Mouse (Mus musculus) forebrain, embryonic 16.5 days (tissue): ENCODE results near the gene Tapbpl. TPM values are rescaled to one million over a fixed set of nuclear protein-coding genes. Genes with fewer than 3 reads are reported as not detected.

ENCODE experiments used
- ATAC-seq: fragments of 200-750 bp; cut with Nextera tagmentation; 2 replicates; pipeline ENCODE4 v1.8.0; 2017; ENCODE audit warnings: mild to moderate bottlenecking, moderate library complexity
- H3K27ac ChIP-seq: fragments of 300-500 bp; sonication (generic); 2 replicates; pipeline ENCODE4 v1.5.1; 2014; ENCODE audit warnings: low read length, control low read depth
- H3K27me3 ChIP-seq: fragments of 300-500 bp; sonication (generic); replicated peaks from 2 replicates; pipeline ENCODE4 v1.6.1; 2014; ENCODE audit warnings: low read length; ENCODE audit not compliant: control insufficient read depth, insufficient read depth
- H3K36me3 ChIP-seq: fragments of 300-500 bp; sonication (generic); 2 replicates; pipeline ENCODE4 v1.6.1; 2014; ENCODE audit not compliant: control insufficient read depth, insufficient read depth
- H3K4me1 ChIP-seq: fragments of 300-500 bp; sonication (generic); replicated peaks from 2 replicates; pipeline ENCODE4 v1.6.1; 2014; ENCODE audit warnings: low read length; ENCODE audit not compliant: control insufficient read depth, insufficient read depth
- H3K4me2 ChIP-seq: fragments of 300-500 bp; sonication (generic); 2 replicates; pipeline ENCODE4 v1.6.1; 2014; ENCODE audit warnings: mild to moderate bottlenecking, low read length, control low read depth
- H3K4me3 ChIP-seq: fragments of 300-500 bp; sonication (generic); replicated peaks from 2 replicates; pipeline ENCODE4 v1.5.1; 2014; ENCODE audit warnings: mild to moderate bottlenecking, low read length, control low read depth
- H3K9ac ChIP-seq: fragments of 300-500 bp; sonication (generic); replicated peaks from 2 replicates; pipeline ENCODE4 v1.6.1; 2014; ENCODE audit warnings: low read depth, low read length, control low read depth
- H3K9me3 ChIP-seq: fragments of 300-500 bp; sonication (generic); 2 replicates; pipeline ENCODE4 v1.6.1; 2016; ENCODE audit warnings: low read length; ENCODE audit not compliant: control insufficient read depth
- WGBS: fragments of 180-500 bp; shearing (Covaris S2); extraction: QIAGEN DNeasy Blood & Tissue Kit; methylation state at CpG from one replicate; pipeline ENCODE4 v1.1.7; 2014; 5-methylcytosine and 5-hydroxymethylcytosine counted together
- polyA plus RNA-seq: library from polyadenylated mRNA; unstranded; fragments of >200 nt; fragmentation: Nextera tagmentation; extraction: Ambion mirVana; gene quantifications from 2 replicates; pipeline ENCODE4 v1.2.1, GENCODE M21; 2015

Gene Tapbpl
- polyA plus RNA-seq, 1 experiment from 2014 or later: 4.5 TPM

- no peak for ATAC-seq
Measured at GRCm38 (mm10) chr6:125244551-125244950, 12.9 kb upstream of the Tapbpl start.

GRCm38 (mm10) chr6:125241566-125241965 is 9.9 kb upstream of the Tapbpl start:
- H3K9me3 ChIP-seq: no peaks in the 10 kb centered on the region
- H3K9ac ChIP-seq: no peak overlapping the region
- 84% methylated on average over 8 of the region's 8 CpGs for WGBS
- no peaks in the 10 kb centered on the region for H3K36me3 ChIP-seq
- no peaks in the 10 kb centered on the region for H3K27me3 ChIP-seq
- H3K27ac ChIP-seq: no peak overlapping the region
- no peak for ATAC-seq
- no peak overlapping the region for H3K4me3 ChIP-seq
- H3K4me1 ChIP-seq: no peaks in the 10 kb centered on the region
- no peak overlapping the region for H3K4me2 ChIP-seq

More at GRCm38 (mm10) chr6:125244551-125244950, 12.9 kb upstream of the Tapbpl start:
- no peak overlapping the region for H3K4me2 ChIP-seq
- no peak overlapping the region for H3K27ac ChIP-seq
- H3K4me1 ChIP-seq: no peaks in the 10 kb centered on the region
- H3K27me3 ChIP-seq: no peaks in the 10 kb centered on the region
- 35% methylated on average over 1 of the region's 1 CpGs for WGBS
- no peak overlapping the region for H3K9ac ChIP-seq
- H3K36me3 ChIP-seq: no peaks in the 10 kb centered on the region
- no peak overlapping the region for H3K4me3 ChIP-seq
- H3K9me3 ChIP-seq: no peaks in the 10 kb centered on the region

- no peak for ATAC-seq
Measured at GRCm38 (mm10) chr6:125240617-125241016, 9.0 kb upstream of the Tapbpl start.

GRCm38 (mm10) chr6:125239547-125239946 is 7.9 kb upstream of the Tapbpl start:
- no peaks in the 10 kb centered on the region for H3K27me3 ChIP-seq
- no peak for ATAC-seq
- 90% methylated on average over 5 of the region's 5 CpGs for WGBS

More at GRCm38 (mm10) chr6:125240617-125241016, 9.0 kb upstream of the Tapbpl start:
- Histone ChIP-seq H3K27me3 (no peaks in the 10 kb centered on the region), H3K36me3 (no peaks in the 10 kb centered on the region), H3K9me3 (no peaks in the 10 kb centered on the region), H3K4me3 (no peak overlapping the region), H3K27ac (no peak overlapping the region), H3K4me2 (no peak overlapping the region), H3K4me1 (no peaks in the 10 kb centered on the region), H3K9ac (no peak overlapping the region)
- WGBS: 90% methylated on average over 5 of the region's 5 CpGs

GRCm38 (mm10) chr6:125238396-125238795 is 6.7 kb upstream of the Tapbpl start:
- no peak for ATAC-seq
- no peaks in the 10 kb centered on the region for H3K9me3 ChIP-seq
- H3K27me3 ChIP-seq: no peaks in the 10 kb centered on the region
- H3K4me1 ChIP-seq: no peaks in the 10 kb centered on the region
- no peak overlapping the region for H3K27ac ChIP-seq
- no peak overlapping the region for H3K9ac ChIP-seq
- H3K36me3 ChIP-seq: no peaks in the 10 kb centered on the region
- no peak overlapping the region for H3K4me2 ChIP-seq
- 85% methylated on average over 6 of the region's 6 CpGs for WGBS
- no peak overlapping the region for H3K4me3 ChIP-seq

More at GRCm38 (mm10) chr6:125239547-125239946, 7.9 kb upstream of the Tapbpl start:
- Histone ChIP-seq H3K4me1 (no peaks in the 10 kb centered on the region), H3K27ac (no peak overlapping the region), H3K9ac (no peak overlapping the region), H3K9me3 (no peaks in the 10 kb centered on the region), H3K4me2 (no peak overlapping the region), H3K4me3 (no peak overlapping the region), H3K36me3 (no peaks in the 10 kb centered on the region)

- Histone ChIP-seq H3K9me3 (no peaks in the 10 kb centered on the region), H3K36me3 (no peaks in the 10 kb centered on the region), H3K9ac (no peak overlapping the region), H3K4me1 (no peaks in the 10 kb centered on the region), H3K4me3 (no peak overlapping the region), H3K27ac (no peak overlapping the region), H3K4me2 (no peak overlapping the region), H3K27me3 (no peaks in the 10 kb centered on the region)
- WGBS: 90% methylated on average over 4 of the region's 4 CpGs
- ATAC-seq: no peak
Measured at GRCm38 (mm10) chr6:125237421-125237820, 5.8 kb upstream of the Tapbpl start.

- Histone ChIP-seq H3K27ac (no peak within 1 kb of the TSS), H3K27me3 (no peaks in the 10 kb centered on the region), H3K9ac (no peak within 1 kb of the TSS), H3K4me1 (peaks cover 3% of the 10 kb centered on the region), H3K9me3 (no peaks in the 10 kb centered on the region), H3K36me3 (no peaks in the 10 kb centered on the region), H3K4me2 (no peak within 1 kb of the TSS), H3K4me3 (no peak within 1 kb of the TSS)
- ATAC-seq: no peak
- WGBS: 18% methylated on average over 6 of the region's 6 CpGs
Measured at GRCm38 (mm10) chr6:125236782-125237181, 5.1 kb upstream of the Tapbpl start, which contains the start of gene Cd27. TSS of gene Cd27 (minus strand) at chr6:125237010.

- no peak for ATAC-seq
Measured at GRCm38 (mm10) chr6:125236341-125236740, 4.7 kb upstream of the Tapbpl start.

GRCm38 (mm10) chr6:125234520-125234828 is 2.8 kb upstream of the Tapbpl start:
- H3K36me3 ChIP-seq: no peaks in the 10 kb centered on the region
- peaks cover 14% of the 10 kb centered on the region for H3K4me1 ChIP-seq
- no peak overlapping the region for H3K27ac ChIP-seq
- no peak overlapping the region for H3K9ac ChIP-seq
- ATAC-seq: no peak
- H3K9me3 ChIP-seq: no peaks in the 10 kb centered on the region
- H3K4me2 ChIP-seq: no peak overlapping the region
- WGBS: 77% methylated on average over 5 of the region's 5 CpGs
- H3K4me3 ChIP-seq: no peak overlapping the region
- no peaks in the 10 kb centered on the region for H3K27me3 ChIP-seq

More at GRCm38 (mm10) chr6:125236341-125236740, 4.7 kb upstream of the Tapbpl start:
- no peaks in the 10 kb centered on the region for H3K36me3 ChIP-seq
- peaks cover 7% of the 10 kb centered on the region for H3K4me1 ChIP-seq
- no peak overlapping the region for H3K4me2 ChIP-seq
- no peak overlapping the region for H3K9ac ChIP-seq
- no peak overlapping the region for H3K27ac ChIP-seq
- 39% methylated on average over 6 of the region's 6 CpGs for WGBS
- no peak overlapping the region for H3K4me3 ChIP-seq
- no peaks in the 10 kb centered on the region for H3K9me3 ChIP-seq
- H3K27me3 ChIP-seq: no peaks in the 10 kb centered on the region
